Mouse (Mus musculus) neural tube, embryonic 14.5 days (tissue): ENCODE measurements around the gene Pars2. TPM values are rescaled to one million over a fixed set of nuclear protein-coding genes. Genes with fewer than 3 reads are reported as not detected.
A peak's percentile ranks its signal among the peaks of the same experiment; 100 is the strongest.

Source experiments
- ATAC-seq: fragments of 200-750 bp; cut with Nextera tagmentation; 2 replicates; pipeline ENCODE4 v1.8.0; 2017; ENCODE audit warnings: low read depth, mild to moderate bottlenecking, moderate TSS enrichment, moderate library complexity
- H3K27ac ChIP-seq: fragments of 300-500 bp; sonication (generic); 2 replicates; pipeline ENCODE4 v1.5.1; 2014; ENCODE audit warnings: low read depth, mild to moderate bottlenecking, control low read depth, low read length, moderate library complexity, mixed read lengths
- H3K27me3 ChIP-seq: fragments of 300-500 bp; sonication (generic); 2 replicates; pipeline ENCODE4 v1.6.1; 2014; ENCODE audit warnings: low read length; ENCODE audit not compliant: control insufficient read depth, insufficient read depth
- H3K36me3 ChIP-seq: fragments of 300-500 bp; sonication (generic); 2 replicates; pipeline ENCODE4 v1.6.1; 2014; ENCODE audit warnings: low read length, mixed read lengths; ENCODE audit not compliant: control insufficient read depth, insufficient read depth
- H3K4me1 ChIP-seq: fragments of 300-500 bp; sonication (generic); 2 replicates; pipeline ENCODE4 v1.6.1; 2014; ENCODE audit warnings: low read length; ENCODE audit not compliant: control insufficient read depth, insufficient read depth
- H3K4me2 ChIP-seq: fragments of 300-500 bp; sonication (generic); 2 replicates; pipeline ENCODE4 v1.6.1; 2014; ENCODE audit warnings: mild to moderate bottlenecking, low read depth, low read length, control low read depth
- H3K4me3 ChIP-seq: fragments of 300-500 bp; sonication (generic); 2 replicates; pipeline ENCODE4 v1.5.1; 2014; ENCODE audit warnings: low read depth, low read length, control low read depth, mixed read lengths
- H3K9ac ChIP-seq: fragments of 300-500 bp; sonication (generic); replicated peaks from 2 replicates; pipeline ENCODE4 v1.6.1; 2014; ENCODE audit warnings: low read depth, mild to moderate bottlenecking, control low read depth, low read length, mixed read lengths
- H3K9me3 ChIP-seq: fragments of 300-500 bp; sonication (generic); 2 replicates; pipeline ENCODE4 v1.6.1; 2016; ENCODE audit warnings: low read length; ENCODE audit not compliant: control insufficient read depth
- WGBS: fragments of 180-500 bp; shearing (Covaris S2); extraction: QIAGEN DNeasy Blood & Tissue Kit; methylation state at CpG from one replicate; pipeline ENCODE4 v1.1.7; 2014; 5-methylcytosine and 5-hydroxymethylcytosine counted together
- polyA plus RNA-seq: library from polyadenylated mRNA; unstranded; fragments of >200 nt; fragmentation: Nextera tagmentation; extraction: Ambion mirVana; gene quantifications from 2 replicates; pipeline ENCODE4 v1.2.1, GENCODE M21; 2014

Gene Pars2
- polyA plus RNA-seq, 1 experiment from 2014 or later: 8.8 TPM

DNA sequence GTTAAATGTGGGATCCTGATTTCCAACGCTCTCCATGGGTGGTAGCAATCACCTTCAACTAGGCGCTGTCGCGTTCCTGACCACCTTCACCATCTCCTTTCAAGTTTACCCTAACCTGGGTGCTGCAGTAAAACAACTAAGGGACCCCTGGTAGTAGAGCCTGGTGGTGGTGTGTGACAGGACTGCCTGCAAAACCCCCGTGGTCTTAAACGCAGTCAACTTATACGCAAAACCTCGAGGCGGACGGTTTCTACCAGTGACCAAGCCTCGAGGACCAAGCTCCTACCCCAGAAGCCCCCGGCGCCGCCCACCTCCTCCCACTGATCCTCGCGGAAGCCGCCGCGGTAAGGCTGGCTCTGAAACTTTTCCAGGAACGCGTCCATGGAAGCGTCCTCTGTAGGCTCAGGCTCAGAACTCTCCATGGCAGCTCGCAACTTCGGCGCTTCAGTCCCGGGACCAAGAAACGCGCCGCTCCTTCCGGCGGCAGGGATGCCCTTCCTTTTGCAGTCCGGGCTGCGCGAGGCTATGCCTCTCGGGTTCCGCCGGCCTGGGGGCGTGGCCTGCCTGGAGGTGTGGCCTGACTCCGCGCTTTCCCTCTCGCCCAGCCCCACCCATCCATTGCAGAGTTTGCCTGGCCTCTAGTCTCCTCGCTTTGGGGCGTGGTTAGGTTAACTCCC, 27.7 kb downstream of the Pars2 start, which contains the start of gene Ttc4:
Gene Ttc4, minus strand, starts transcription at position 503 of the 677 bp plus-strand sequence.
- H3K9me3 ChIP-seq: no peaks in the 10 kb centered on the region
- ATAC-seq: peak; percentile 96
- peak within 1 kb of the TSS; percentile 93 for H3K4me2 ChIP-seq
- no peaks in the 10 kb centered on the region for H3K27me3 ChIP-seq
- H3K27ac ChIP-seq: no peak within 1 kb of the TSS
- under 1% methylated on average over 43 of the region's 43 CpGs for WGBS
- peaks cover 9% of the 10 kb centered on the region for H3K36me3 ChIP-seq
- peaks cover 8% of the 10 kb centered on the region for H3K4me1 ChIP-seq
- H3K4me3 ChIP-seq: peak within 1 kb of the TSS; percentile 76
- H3K9ac ChIP-seq: peak within 1 kb of the TSS; percentile 70

GRCm38 (mm10) chr4:106679152-106679551, 28.3 kb downstream of the Pars2 start:
- H3K9me3 ChIP-seq: no peaks in the 10 kb centered on the region
- peaks cover 8% of the 10 kb centered on the region for H3K4me1 ChIP-seq
- H3K27ac ChIP-seq: no peak overlapping the region
- peak; percentile 54 for ATAC-seq
- peak overlapping the region; percentile 93 for H3K4me2 ChIP-seq
- H3K27me3 ChIP-seq: no peaks in the 10 kb centered on the region
- H3K4me3 ChIP-seq: peak overlapping the region; percentile 76
- peaks cover 9% of the 10 kb centered on the region; the same call in 1 of the 2 replicates for H3K36me3 ChIP-seq
- no peak overlapping the region for H3K9ac ChIP-seq
- 44% methylated on average over 3 of the region's 3 CpGs for WGBS

- no peak for ATAC-seq
- no peak overlapping the region for H3K27ac ChIP-seq
- no peak overlapping the region for H3K4me3 ChIP-seq
- H3K27me3 ChIP-seq: no peaks in the 10 kb centered on the region
- H3K9ac ChIP-seq: no peak overlapping the region
- no peak overlapping the region for H3K4me2 ChIP-seq
- H3K4me1 ChIP-seq: peaks cover 8% of the 10 kb centered on the region
- H3K9me3 ChIP-seq: no peaks in the 10 kb centered on the region
- WGBS: 32% methylated on average over 2 of the region's 2 CpGs
- no peaks in the 10 kb centered on the region for H3K36me3 ChIP-seq
Measured at GRCm38 (mm10) chr4:106680955-106681354, 30.1 kb downstream of the Pars2 start.

GRCm38 (mm10) chr4:106688636-106689296, 37.9 kb downstream of the Pars2 start:
- no peak overlapping the region for H3K4me2 ChIP-seq
- H3K36me3 ChIP-seq: no peaks in the 10 kb centered on the region
- 45% methylated on average over 3 of the region's 3 CpGs for WGBS
- no peak overlapping the region for H3K4me3 ChIP-seq
- no peak overlapping the region for H3K9ac ChIP-seq
- H3K27ac ChIP-seq: no peak overlapping the region
- peaks cover 5% of the 10 kb centered on the region; the same call in 1 of the 2 replicates for H3K27me3 ChIP-seq
- no peaks in the 10 kb centered on the region for H3K9me3 ChIP-seq
- ATAC-seq: no peak
- no peaks in the 10 kb centered on the region for H3K4me1 ChIP-seq

DNA sequence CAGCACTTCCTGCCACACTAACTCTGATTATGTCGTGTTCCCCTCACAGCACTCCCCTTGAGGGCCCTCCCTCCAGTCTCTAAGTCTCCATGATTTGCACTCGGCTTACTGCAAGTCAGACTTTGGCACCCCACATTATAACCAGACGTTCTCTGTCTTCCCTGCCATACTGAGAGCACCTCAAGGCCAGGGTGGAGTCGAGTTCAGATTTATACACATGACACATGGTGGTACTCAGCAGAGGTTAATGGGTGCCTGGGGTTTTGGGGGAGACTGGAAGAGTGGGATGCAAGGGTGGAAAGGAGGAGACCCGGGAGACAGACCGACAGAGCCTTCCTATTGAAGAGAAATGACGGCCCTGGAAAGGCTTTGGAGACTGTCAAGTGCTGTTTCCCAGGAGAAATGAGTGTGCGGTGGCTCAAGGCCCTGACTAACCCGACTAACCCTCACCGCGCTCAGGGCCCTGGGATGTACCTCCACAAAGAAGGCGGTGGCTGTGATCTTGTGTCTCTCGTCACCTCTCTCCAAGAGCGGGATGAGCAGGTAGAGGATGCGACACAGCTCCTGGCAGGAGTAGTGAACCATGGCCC, 43.1 kb downstream of the Pars2 start:
- H3K27me3 ChIP-seq: peaks cover 5% of the 10 kb centered on the region; the same call in 1 of the 2 replicates
- ATAC-seq: no peak
- no peak overlapping the region for H3K4me3 ChIP-seq
- H3K4me2 ChIP-seq: no peak overlapping the region
- H3K4me1 ChIP-seq: no peaks in the 10 kb centered on the region
- H3K27ac ChIP-seq: no peak overlapping the region
- H3K36me3 ChIP-seq: no peaks in the 10 kb centered on the region
- H3K9me3 ChIP-seq: no peaks in the 10 kb centered on the region
- no peak overlapping the region for H3K9ac ChIP-seq
- 85% methylated on average over 15 of the region's 15 CpGs for WGBS

GRCm38 (mm10) chr4:106699989-106700388, 49.1 kb downstream of the Pars2 start:
- peak; percentile 21; the same call in 1 of the 2 replicates for ATAC-seq
- no peaks in the 10 kb centered on the region for H3K36me3 ChIP-seq
- no peak overlapping the region for H3K4me2 ChIP-seq
- H3K27me3 ChIP-seq: no peaks in the 10 kb centered on the region
- H3K9ac ChIP-seq: no peak overlapping the region
- H3K4me3 ChIP-seq: no peak overlapping the region
- peak overlapping the region; percentile 40; the same call in 1 of the 2 replicates for H3K27ac ChIP-seq
- H3K4me1 ChIP-seq: peaks cover 22% of the 10 kb centered on the region; the same call in 1 of the 2 replicates
- 18% methylated on average over 9 of the region's 9 CpGs for WGBS
- H3K9me3 ChIP-seq: no peaks in the 10 kb centered on the region

GRCm38 (mm10) chr4:106700798-106701197, 49.9 kb downstream of the Pars2 start:
- no peaks in the 10 kb centered on the region for H3K9me3 ChIP-seq
- H3K27me3 ChIP-seq: no peaks in the 10 kb centered on the region
- no peak overlapping the region for H3K4me3 ChIP-seq
- H3K4me1 ChIP-seq: peaks cover 25% of the 10 kb centered on the region; the same call in 1 of the 2 replicates
- H3K4me2 ChIP-seq: no peak overlapping the region
- H3K9ac ChIP-seq: no peak overlapping the region
- no peak for ATAC-seq
- WGBS: 28% methylated on average over 4 of the region's 4 CpGs
- no peaks in the 10 kb centered on the region for H3K36me3 ChIP-seq
- H3K27ac ChIP-seq: peak overlapping the region; percentile 60; the same call in 1 of the 2 replicates

GRCm38 (mm10) chr4:106703956-106704355, 53.1 kb downstream of the Pars2 start:
- H3K27me3 ChIP-seq: no peaks in the 10 kb centered on the region
- WGBS: 82% methylated on average over 10 of the region's 10 CpGs
- H3K9me3 ChIP-seq: no peaks in the 10 kb centered on the region
- H3K36me3 ChIP-seq: no peaks in the 10 kb centered on the region
- peak overlapping the region; percentile 67; the same call in 1 of the 2 replicates for H3K27ac ChIP-seq
- no peak for ATAC-seq
- H3K4me3 ChIP-seq: no peak overlapping the region
- no peak overlapping the region for H3K9ac ChIP-seq
- H3K4me1 ChIP-seq: peaks cover 25% of the 10 kb centered on the region; the same call in 1 of the 2 replicates
- H3K4me2 ChIP-seq: no peak overlapping the region
